Mouse (Mus musculus): ENCODE measurements around the gene Vti1a.

Vti1a gene

GRCm38 (mm10) chr19:55496333-55496732 lies 180.2 kb downstream of the Vti1a start:
- TF ChIP-seq GATA4 (IDR thresholded peaks at IDR 0.05; ENCODE audit: insufficient replicate concordance, low read length) = no peak

DNA sequence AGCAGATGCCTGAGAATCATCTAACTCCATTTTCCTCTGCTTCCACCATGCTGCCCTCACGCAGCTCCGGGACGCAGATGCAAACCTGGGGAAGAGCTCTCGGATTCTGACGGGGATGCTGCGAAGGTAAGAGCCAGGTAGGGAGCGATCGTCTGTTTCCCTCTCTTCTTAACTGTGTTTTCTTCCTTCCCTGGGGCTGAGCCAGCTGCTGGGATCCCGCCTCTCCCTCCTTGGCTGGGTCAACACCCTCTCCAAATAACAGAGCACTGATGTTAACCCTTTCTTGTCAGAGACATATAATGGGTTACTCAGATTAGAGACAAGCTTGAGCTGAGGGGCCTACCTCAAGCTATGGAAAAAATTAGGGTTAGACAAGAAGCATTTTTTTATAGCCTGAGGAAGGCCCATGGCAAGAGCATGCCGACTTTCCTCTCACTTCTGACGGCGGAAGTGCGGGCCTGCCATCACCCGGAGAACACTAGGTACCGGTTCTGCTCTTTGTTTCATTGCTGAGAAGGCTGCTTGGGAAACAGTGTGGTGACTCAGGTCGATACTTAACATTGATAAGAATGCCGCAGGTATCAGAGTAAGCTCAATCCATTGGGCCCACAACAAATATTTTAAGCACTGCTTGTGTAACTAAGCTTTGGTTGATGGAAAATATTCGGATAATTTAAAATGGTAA lies 183.2 kb downstream of the Vti1a start:
- no peak for TF ChIP-seq GATA4 (IDR thresholded peaks at IDR 0.05; ENCODE audit: insufficient replicate concordance, low read length)

DNA sequence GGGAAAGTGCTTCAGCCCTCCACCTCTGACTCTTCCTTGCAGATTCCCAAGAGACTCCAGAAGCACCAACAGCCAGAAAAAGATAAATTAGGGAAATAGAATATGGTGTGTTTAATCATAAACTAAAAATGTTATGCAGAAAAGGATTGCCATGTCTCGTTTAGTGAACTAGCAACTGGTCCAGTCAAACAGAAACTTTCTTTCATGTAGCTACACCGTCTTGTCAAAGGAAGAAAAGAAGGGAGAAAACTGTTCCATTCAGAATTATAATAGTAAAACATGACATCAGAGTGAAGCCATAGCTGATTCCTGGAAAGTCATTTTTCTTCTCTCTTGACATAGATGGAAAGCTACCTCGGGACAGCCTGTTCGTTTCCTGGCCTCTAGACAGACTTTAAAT lies 185.9 kb downstream of the Vti1a start:
- no peak for TF ChIP-seq GATA4 (IDR thresholded peaks at IDR 0.05; ENCODE audit: insufficient replicate concordance, low read length)

GRCm38 (mm10) chr19:55503771-55504170 lies 187.7 kb downstream of the Vti1a start:
- TF ChIP-seq GATA4 (IDR thresholded peaks at IDR 0.05; ENCODE audit: insufficient replicate concordance, low read length) = no peak

DNA sequence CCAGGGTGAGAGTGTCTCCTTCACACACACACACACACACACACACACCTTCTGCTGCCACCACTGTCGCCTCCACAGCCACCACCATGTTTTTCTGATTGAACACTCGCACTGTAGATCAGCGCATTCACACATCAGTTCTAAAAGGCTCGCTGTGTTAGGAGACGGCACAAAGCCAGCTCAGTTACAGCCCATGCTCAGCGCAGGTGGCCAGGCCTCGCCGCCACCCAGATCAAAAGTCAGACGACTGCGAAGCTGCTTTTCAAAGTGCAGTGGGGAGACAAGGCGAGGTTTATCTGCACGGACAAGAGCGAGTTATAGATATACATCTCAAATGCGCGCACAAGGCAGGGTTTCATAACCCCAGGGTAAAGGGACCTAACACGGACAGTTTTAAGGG lies 191.7 kb downstream of the Vti1a start:
- no peak for TF ChIP-seq GATA4 (IDR thresholded peaks at IDR 0.05; ENCODE audit: insufficient replicate concordance, low read length)

DNA sequence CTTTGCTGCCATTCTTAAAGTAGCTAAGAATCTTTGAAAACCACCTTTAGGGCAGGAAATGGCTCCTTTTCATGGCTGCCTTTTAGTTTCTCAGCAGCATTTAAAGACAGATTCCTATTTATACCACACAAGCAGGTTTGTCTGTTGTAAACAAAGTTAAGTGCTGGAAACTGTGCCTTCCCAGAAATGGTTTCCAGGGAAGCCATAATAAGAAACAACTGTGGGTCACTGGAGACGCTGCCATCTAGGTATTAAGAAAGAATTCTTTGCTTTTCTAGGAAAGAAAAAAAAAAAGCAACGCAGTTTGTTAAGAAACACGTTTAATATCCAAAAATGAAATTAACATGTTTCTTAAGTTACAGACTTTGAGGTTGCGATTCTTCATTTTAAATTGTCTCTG lies 192.1 kb downstream of the Vti1a start:
- TF ChIP-seq GATA4 (IDR thresholded peaks at IDR 0.05; ENCODE audit: insufficient replicate concordance, low read length) = no peak

DNA sequence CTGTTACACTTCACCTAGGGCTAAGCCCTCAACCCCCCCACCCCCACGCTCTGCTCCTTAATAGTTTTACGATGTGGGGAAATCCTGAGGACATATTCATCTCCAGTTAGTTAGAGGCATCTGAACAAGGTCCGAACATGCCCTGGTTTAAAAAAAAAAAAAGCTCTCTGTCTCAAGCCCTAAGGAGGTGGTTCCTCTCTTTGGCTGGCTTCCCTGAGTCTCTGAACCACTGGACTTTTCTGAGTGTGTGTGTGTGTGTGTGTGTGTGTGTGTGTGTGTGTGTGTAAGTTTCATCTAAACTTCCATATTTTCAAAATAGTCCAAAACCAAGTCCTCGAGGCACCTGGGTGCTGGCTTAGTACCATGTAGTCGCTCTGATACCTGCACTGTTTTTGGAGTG lies 192.9 kb downstream of the Vti1a start:
- TF ChIP-seq GATA4 (IDR thresholded peaks at IDR 0.05; ENCODE audit: insufficient replicate concordance, low read length) = no peak

DNA sequence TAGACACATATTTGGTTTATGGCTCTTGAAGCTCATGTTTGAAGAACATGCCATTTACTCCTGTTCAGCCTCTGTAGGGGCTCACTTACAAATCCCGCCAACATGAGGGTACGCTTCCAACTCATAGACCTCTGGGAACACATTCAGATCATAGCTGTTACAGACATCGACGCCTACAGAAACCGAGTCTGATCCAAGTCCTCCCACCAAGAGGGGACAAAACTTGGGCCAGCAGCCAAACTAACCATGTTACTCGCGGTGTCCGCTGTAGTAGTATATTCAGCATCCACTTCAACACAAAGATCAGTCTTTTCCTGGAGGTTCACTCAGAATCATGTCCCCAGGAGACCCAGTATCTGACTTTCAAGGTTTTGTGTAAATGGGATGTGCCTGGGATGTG lies 193.5 kb downstream of the Vti1a start:
- TF ChIP-seq GATA4 (IDR thresholded peaks at IDR 0.05; ENCODE audit: insufficient replicate concordance, low read length) = no peak

DNA sequence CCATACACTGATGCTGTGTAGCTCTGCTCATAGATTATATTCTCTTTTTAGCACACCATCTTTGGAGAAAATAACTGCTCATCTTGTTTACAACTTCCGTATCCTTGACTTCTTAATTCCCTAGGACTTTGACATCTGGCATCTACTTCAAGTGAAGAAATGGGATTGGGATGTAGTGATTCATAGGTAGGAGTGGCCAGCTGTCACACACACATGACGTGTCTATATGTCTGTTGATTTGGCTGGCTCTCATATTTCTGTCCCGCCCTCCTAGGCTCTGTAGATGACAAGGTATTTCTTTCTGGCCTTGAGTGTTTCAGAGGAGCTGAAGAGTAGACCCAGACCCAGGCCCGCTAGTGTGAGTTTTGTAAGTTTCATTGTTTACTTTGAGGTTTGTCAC lies 197.8 kb downstream of the Vti1a start:
- TF ChIP-seq GATA4 (IDR thresholded peaks at IDR 0.05; ENCODE audit: insufficient replicate concordance, low read length) = no peak

DNA sequence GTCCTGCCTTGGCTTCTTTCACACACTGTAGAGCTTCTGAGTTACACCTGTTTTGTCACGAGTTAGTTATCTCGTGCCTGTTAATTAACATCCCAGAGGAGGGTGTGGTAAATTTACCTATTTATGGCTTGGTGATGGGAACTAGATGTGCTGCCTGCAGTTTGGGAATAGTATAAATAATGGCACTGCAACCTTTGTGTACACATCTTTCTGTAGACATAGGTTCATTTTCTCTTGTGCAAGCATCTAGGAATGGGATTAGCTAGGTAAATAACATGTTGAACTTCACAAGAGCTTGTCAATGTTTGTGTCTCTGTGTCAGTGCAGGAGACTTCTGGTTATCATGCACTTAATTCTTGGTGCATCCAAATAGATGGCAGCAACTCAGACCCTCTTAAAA lies 204.1 kb downstream of the Vti1a start:
- no peak for TF ChIP-seq GATA4 (IDR thresholded peaks at IDR 0.05; ENCODE audit: insufficient replicate concordance, low read length)

- TF ChIP-seq GATA4 (IDR thresholded peaks at IDR 0.05; ENCODE audit: insufficient replicate concordance, low read length) = no peak
Measured at GRCm38 (mm10) chr19:55523340-55523739, 207.2 kb downstream of the Vti1a start.

DNA sequence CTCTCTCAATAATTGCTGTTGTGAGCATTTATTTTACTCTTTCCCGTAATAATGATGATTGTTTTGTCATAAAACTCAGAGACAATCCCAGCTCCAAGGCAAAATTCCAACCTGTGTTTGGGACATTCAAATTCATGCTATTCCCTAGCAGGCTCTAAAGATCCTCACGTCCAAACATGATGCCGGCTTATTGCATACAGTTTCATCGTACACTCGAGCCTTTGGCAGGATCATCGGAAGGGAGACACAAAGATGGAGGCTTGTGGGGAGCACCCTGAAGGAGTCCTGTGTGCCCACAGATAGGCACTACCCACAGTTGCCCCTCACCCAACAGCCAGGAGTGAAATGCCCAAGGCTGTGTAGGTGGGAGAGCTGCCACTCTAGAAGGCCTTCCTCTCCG lies 208.3 kb downstream of the Vti1a start:
- no peak for TF ChIP-seq GATA4 (IDR thresholded peaks at IDR 0.05; ENCODE audit: insufficient replicate concordance, low read length)

GRCm38 (mm10) chr19:55525056-55525455 lies 209.0 kb downstream of the Vti1a start:
- no peak for TF ChIP-seq GATA4 (IDR thresholded peaks at IDR 0.05; ENCODE audit: insufficient replicate concordance, low read length)

GRCm38 (mm10) chr19:55526717-55527235 lies 210.7 kb downstream of the Vti1a start:
- no peak for TF ChIP-seq GATA4 (IDR thresholded peaks at IDR 0.05; ENCODE audit: insufficient replicate concordance, low read length)

GRCm38 (mm10) chr19:55530041-55530440 lies 213.9 kb downstream of the Vti1a start:
- no peak for TF ChIP-seq GATA4 (IDR thresholded peaks at IDR 0.05; ENCODE audit: insufficient replicate concordance, low read length)

DNA sequence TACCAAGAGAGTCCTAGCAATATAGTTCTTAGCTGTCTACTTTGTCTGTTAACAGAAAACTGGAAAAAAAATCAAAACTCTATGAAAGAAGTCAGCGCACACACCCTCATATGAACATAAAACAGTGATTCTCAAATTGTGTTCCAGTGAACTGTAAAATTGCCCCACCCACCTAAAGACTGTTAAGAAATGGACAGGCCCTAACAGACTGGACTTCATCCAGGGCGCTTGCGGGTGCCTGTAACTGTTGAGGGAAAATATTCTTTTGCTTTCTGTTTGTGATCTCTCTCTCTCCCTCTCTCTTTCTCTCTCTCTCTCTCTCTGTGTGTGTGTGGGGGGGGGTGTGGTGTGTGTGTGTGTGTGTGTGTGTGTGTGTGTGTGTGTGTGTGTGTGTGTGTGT lies 216.6 kb downstream of the Vti1a start:
- TF ChIP-seq GATA4 (IDR thresholded peaks at IDR 0.05; ENCODE audit: insufficient replicate concordance, low read length) = no peak

DNA sequence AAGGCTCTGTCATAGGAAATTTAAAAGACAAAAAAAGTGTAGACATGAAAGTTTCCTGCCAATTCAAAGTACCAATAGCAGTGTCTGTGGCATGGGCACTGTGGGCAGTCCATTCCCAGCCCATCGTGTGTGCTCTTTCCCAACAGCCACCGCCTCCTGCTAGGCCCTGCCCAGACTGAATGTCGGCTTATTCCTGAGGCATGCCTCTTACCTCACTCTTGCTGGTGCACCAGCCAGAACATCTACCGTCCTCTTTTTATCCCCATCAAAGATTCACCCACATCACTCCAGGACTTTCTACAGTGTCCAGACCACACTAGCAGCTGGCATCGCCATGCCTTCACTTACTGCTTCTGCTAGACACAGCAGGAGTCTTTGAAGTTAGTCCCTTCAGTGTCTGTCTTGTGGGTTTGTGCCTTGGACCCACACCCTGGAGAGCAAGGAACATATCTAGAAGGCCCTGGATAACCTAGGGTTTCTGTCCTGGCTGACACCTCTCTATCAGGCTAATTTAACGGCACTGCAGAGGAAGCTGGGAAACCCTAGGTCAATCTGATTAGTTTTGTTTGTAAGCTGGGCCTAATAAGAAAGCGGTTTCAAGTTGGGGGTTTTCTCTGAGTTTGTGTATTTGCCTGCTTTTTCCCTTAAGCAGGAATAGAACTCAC lies 220.3 kb downstream of the Vti1a start:
- no peak for TF ChIP-seq GATA4 (IDR thresholded peaks at IDR 0.05; ENCODE audit: insufficient replicate concordance, low read length)

All from liver, adult (tissue).